Mouse (Mus musculus) liver, embryonic 14.5 days (tissue): Measurements from ENCODE around the gene Igsf6. TPM values are rescaled to one million over a fixed set of nuclear protein-coding genes. Genes with fewer than 3 reads are reported as not detected.

ENCODE experiments used
- ATAC-seq: fragments of 200-750 bp; cut with Nextera tagmentation; 2 replicates; pipeline ENCODE4 v1.8.0; 2017; ENCODE audit warnings: moderate number of reproducible peaks, mild to moderate bottlenecking, moderate library complexity; ENCODE audit not compliant: insufficient read depth
- DNase-seq, 3 experiments: peaks; one replicate each; pipeline ENCODE4 v3.0.0-alpha.2; 2012 to 2013; ENCODE audit warnings: low read depth in 3 of 3, low spot score in 3 of 3
- H3K27ac ChIP-seq: fragments of 300-500 bp; sonication (generic); 2 replicates; pipeline ENCODE4 v1.5.1; 2014; ENCODE audit warnings: moderate library complexity, mild to moderate bottlenecking, control low read depth, inconsistent platforms
- H3K27me3 ChIP-seq: fragments of 300-500 bp; sonication (generic); 2 replicates; pipeline ENCODE4 v1.6.1; 2014; ENCODE audit warnings: mild to moderate bottlenecking, low read length, moderate library complexity; ENCODE audit not compliant: control insufficient read depth, insufficient read depth
- H3K36me3 ChIP-seq: fragments of 300-500 bp; sonication (generic); replicated peaks from 2 replicates; pipeline ENCODE4 v1.6.1; 2014; ENCODE audit warnings: low read depth; ENCODE audit not compliant: control insufficient read depth, insufficient read depth
- H3K4me1 ChIP-seq, 2 experiments: fragments of 200-500 bp in 1 of 2; fragments of 300-500 bp in 1 of 2; sonication (generic) in 1 of 2; replicated peaks; 2 replicates each; pipeline ENCODE4 v1.6.1; 2012 to 2014; ENCODE audit warnings: antibody characterized with exemption in 1 of 2, inconsistent platforms in 1 of 2, low read length in 1 of 2; ENCODE audit not compliant: control insufficient read depth in 2 of 2, insufficient read depth in 2 of 2
- H3K4me2 ChIP-seq: fragments of 300-500 bp; sonication (generic); 2 replicates; pipeline ENCODE4 v1.6.1; 2014; ENCODE audit warnings: low read depth, mild to moderate bottlenecking, control low read depth, moderate library complexity
- H3K4me3 ChIP-seq, 2 experiments: fragments of 200-500 bp in 1 of 2; fragments of 300-500 bp in 1 of 2; sonication (generic) in 1 of 2; 2 replicates each; pipeline ENCODE4 v1.5.1; 2012 to 2014; ENCODE audit warnings: low read depth in 2 of 2, low read length in 2 of 2, mild to moderate bottlenecking in 2 of 2, control low read depth in 1 of 2, inconsistent platforms in 1 of 2, moderate library complexity in 1 of 2; ENCODE audit not compliant: insufficient read depth in 1 of 2
- H3K9ac ChIP-seq: fragments of 300-500 bp; sonication (generic); replicated peaks from 2 replicates; pipeline ENCODE4 v1.6.1; 2014; ENCODE audit warnings: mild to moderate bottlenecking, control low read depth, moderate library complexity
- H3K9me3 ChIP-seq: fragments of 300-500 bp; sonication (generic); 2 replicates; pipeline ENCODE4 v1.6.1; 2016; ENCODE audit warnings: low read length, mixed read lengths; ENCODE audit not compliant: control insufficient read depth
- CTCF ChIP-seq: IDR thresholded peaks from 2 replicates; pipeline ENCODE4 v1.5.1; 2016; ENCODE audit warnings: antibody characterized with exemption, low read depth, control low read depth
- EP300 ChIP-seq: IDR thresholded peaks from 2 replicates; pipeline ENCODE4 v1.6.1; 2016; ENCODE audit warnings: antibody characterized with exemption, low read depth
- WGBS: fragments of 180-500 bp; shearing (Covaris S2); extraction: QIAGEN DNeasy Blood & Tissue Kit; methylation state at CpG from one replicate; pipeline ENCODE4 v1.1.7; 2014; ENCODE audit not compliant: insufficient replicate concordance; 5-methylcytosine and 5-hydroxymethylcytosine counted together
- polyA plus RNA-seq, 2 experiments: library from polyadenylated mRNA; depleted of rRNA in 1 of 2; stranded (reverse) in 1 of 2; unstranded in 1 of 2; fragments of >200 nt; fragmentation: Nextera tagmentation in 1 of 2; extraction: Ambion mirVana in 1 of 2; gene quantifications; 2 replicates each; pipeline versions ENCODE4 v1.2.1 to v1.2.3; 2012 to 2014

The Igsf6 gene
- polyA plus RNA-seq, 2 experiments: 4.7 to 7.2 TPM

- H3K36me3 ChIP-seq: no peaks in the 10 kb centered on the region
- WGBS: 27% methylated on average over 6 of the region's 6 CpGs
- H3K9me3 ChIP-seq: no peaks in the 10 kb centered on the region
- DNase-seq: peak in 1 of 3 experiments; percentile 27
- TF ChIP-seq EP300 (peak; percentile 28; the same call in 1 of the 2 replicates), CTCF (no peak)
- peaks cover 9 to 10% of the 10 kb centered on the region in 2 experiments for H3K4me1 ChIP-seq
- H3K4me2 ChIP-seq: peak overlapping the region; percentile 32
- H3K27ac ChIP-seq: peak overlapping the region; percentile 21; the same call in 1 of the 2 replicates
- no peak overlapping the region; the same call in 1 of the 2 replicates for H3K9ac ChIP-seq
- H3K4me3 ChIP-seq: no peak overlapping the region
- peak; percentile 86 for ATAC-seq
- no peaks in the 10 kb centered on the region; the same call in 1 of the 2 replicates for H3K27me3 ChIP-seq
Observed at GRCm38 (mm10) chr7:121025221-121026008, 49.0 kb downstream of the Igsf6 start.

GRCm38 (mm10) chr7:121020277-121020676 is 54.1 kb downstream of the Igsf6 start:
- H3K9me3 ChIP-seq: no peaks in the 10 kb centered on the region
- ATAC-seq: no peak
- no peak overlapping the region for H3K9ac ChIP-seq
- no peaks in the 10 kb centered on the region; the same call in 1 of the 2 replicates for H3K27me3 ChIP-seq
- H3K4me3 ChIP-seq: no peak overlapping the region
- no peak overlapping the region for H3K4me2 ChIP-seq
- no peak overlapping the region for H3K27ac ChIP-seq
- H3K36me3 ChIP-seq: no peaks in the 10 kb centered on the region
- DNase-seq: no peak
- peaks cover 5 to 7% of the 10 kb centered on the region in 2 experiments for H3K4me1 ChIP-seq
- TF ChIP-seq EP300 (no peak), CTCF (peak; percentile 61)
- 42% methylated on average over 8 of the region's 8 CpGs for WGBS

GRCm38 (mm10) chr7:121018778-121019177 is 55.6 kb downstream of the Igsf6 start:
- Histone ChIP-seq H3K36me3 (no peaks in the 10 kb centered on the region), H3K4me3 (no peak overlapping the region)
- 56% methylated on average over 3 of the region's 3 CpGs for WGBS

GRCm38 (mm10) chr7:121014486-121014885 is 59.9 kb downstream of the Igsf6 start:
- Histone ChIP-seq H3K27me3 (no peaks in the 10 kb centered on the region), H3K4me2 (no peak overlapping the region), H3K9ac (no peak overlapping the region), H3K36me3 (no peaks in the 10 kb centered on the region), H3K4me3 (no peak overlapping the region), H3K4me1 (no peaks in the 10 kb centered on the region), H3K9me3 (no peaks in the 10 kb centered on the region), H3K27ac (no peak overlapping the region)
- TF ChIP-seq CTCF (no peak), EP300 (no peak)
- DNase-seq (no peak), ATAC-seq (no peak)
- 73% methylated on average over 10 of the region's 10 CpGs for WGBS

More at GRCm38 (mm10) chr7:121018778-121019177, 55.6 kb downstream of the Igsf6 start:
- no peaks in the 10 kb centered on the region for H3K4me1 ChIP-seq
- ATAC-seq (no peak), DNase-seq (no peak)
- no peak overlapping the region for H3K9ac ChIP-seq
- H3K4me2 ChIP-seq: no peak overlapping the region
- no peak for TF ChIP-seq CTCF
- TF ChIP-seq EP300: no peak
- H3K27me3 ChIP-seq: no peaks in the 10 kb centered on the region; the same call in 1 of the 2 replicates
- H3K27ac ChIP-seq: no peak overlapping the region
- no peaks in the 10 kb centered on the region for H3K9me3 ChIP-seq

Other genes with a start within 250 kb of the Igsf6 start
- 21.5 and 30.2 TPM in 2 replicates for gene Eef2k, start 231.7 kb downstream of the Igsf6 start, polyA plus RNA-seq (2012; rRNA removed)
- 13.4 and 14.5 TPM in 2 replicates for gene Eef2k, start 231.7 kb downstream of the Igsf6 start, polyA plus RNA-seq (2014; fragmentation: Nextera tagmentation; extraction: Ambion mirVana)
- 5.8 and 9.2 TPM in 2 replicates for gene Polr3e, start 156.8 kb downstream of the Igsf6 start, polyA plus RNA-seq (2012; rRNA removed)
- 6.6 and 7.1 TPM in 2 replicates for gene Polr3e, start 156.8 kb downstream of the Igsf6 start, polyA plus RNA-seq (2014; fragmentation: Nextera tagmentation; extraction: Ambion mirVana)
- 67.9 and 100 TPM in 2 replicates for gene Cdr2, start 92.3 kb downstream of the Igsf6 start, polyA plus RNA-seq (2012; rRNA removed)
- gene Cdr2, start 92.3 kb downstream of the Igsf6 start, polyA plus RNA-seq (2014; fragmentation: Nextera tagmentation; extraction: Ambion mirVana): 56.3 and 59.8 TPM in 2 replicates
- 0.04 and 0.06 TPM in 2 replicates for gene Mfsd13b, start 92.1 kb downstream of the Igsf6 start, polyA plus RNA-seq (2012; rRNA removed)
- not detected in 2 replicates for gene Mfsd13b, start 92.1 kb downstream of the Igsf6 start, polyA plus RNA-seq (2014; fragmentation: Nextera tagmentation; extraction: Ambion mirVana)
- gene Mettl9, start 40.1 kb downstream of the Igsf6 start, polyA plus RNA-seq (2012; rRNA removed): 12.2 and 18.5 TPM in 2 replicates
- gene Mettl9, start 40.1 kb downstream of the Igsf6 start, polyA plus RNA-seq (2014; fragmentation: Nextera tagmentation; extraction: Ambion mirVana): 45.3 and 49.1 TPM in 2 replicates
- 0.01 and 0.03 TPM in 2 replicates for gene Otoa, start 7.1 kb upstream of the Igsf6 start, polyA plus RNA-seq (2012; rRNA removed)
- 0.09 TPM in 1 of 2 replicates, not detected in the other for gene Otoa, start 7.1 kb upstream of the Igsf6 start, polyA plus RNA-seq (2014; fragmentation: Nextera tagmentation; extraction: Ambion mirVana)